Mouse (Mus musculus): ENCODE data around the gene Ranbp3l. TPM values are rescaled to one million over a fixed set of nuclear protein-coding genes. Genes with fewer than 3 reads are reported as not detected.

Ranbp3l gene
- polyA plus RNA-seq, 1 experiment from 2014 or later: 0.28 TPM

- H3K9me3 ChIP-seq (replicated peaks): no peaks in the 10 kb centered on the region
- H3K4me2 ChIP-seq: no peak overlapping the region
- no peaks in the 10 kb centered on the region for H3K27me3 ChIP-seq
- 93% methylated on average over 10 of the region's 10 CpGs for WGBS (ENCODE audit: insufficient replicate concordance)
- H3K36me3 ChIP-seq: peaks cover 96% of the 10 kb centered on the region
- H3K9ac ChIP-seq: no peak overlapping the region
- H3K4me3 ChIP-seq (replicated peaks): no peak overlapping the region
- H3K4me1 ChIP-seq (replicated peaks): peaks cover 7% of the 10 kb centered on the region
- no peak for ATAC-seq (ENCODE audit: low read depth)
- H3K27ac ChIP-seq: no peak overlapping the region
- no peak for DNase-seq
These were observed 132.8 kb downstream of the Ranbp3l start for GRCm38 (mm10) chr15:9100446-9101077.

DNA sequence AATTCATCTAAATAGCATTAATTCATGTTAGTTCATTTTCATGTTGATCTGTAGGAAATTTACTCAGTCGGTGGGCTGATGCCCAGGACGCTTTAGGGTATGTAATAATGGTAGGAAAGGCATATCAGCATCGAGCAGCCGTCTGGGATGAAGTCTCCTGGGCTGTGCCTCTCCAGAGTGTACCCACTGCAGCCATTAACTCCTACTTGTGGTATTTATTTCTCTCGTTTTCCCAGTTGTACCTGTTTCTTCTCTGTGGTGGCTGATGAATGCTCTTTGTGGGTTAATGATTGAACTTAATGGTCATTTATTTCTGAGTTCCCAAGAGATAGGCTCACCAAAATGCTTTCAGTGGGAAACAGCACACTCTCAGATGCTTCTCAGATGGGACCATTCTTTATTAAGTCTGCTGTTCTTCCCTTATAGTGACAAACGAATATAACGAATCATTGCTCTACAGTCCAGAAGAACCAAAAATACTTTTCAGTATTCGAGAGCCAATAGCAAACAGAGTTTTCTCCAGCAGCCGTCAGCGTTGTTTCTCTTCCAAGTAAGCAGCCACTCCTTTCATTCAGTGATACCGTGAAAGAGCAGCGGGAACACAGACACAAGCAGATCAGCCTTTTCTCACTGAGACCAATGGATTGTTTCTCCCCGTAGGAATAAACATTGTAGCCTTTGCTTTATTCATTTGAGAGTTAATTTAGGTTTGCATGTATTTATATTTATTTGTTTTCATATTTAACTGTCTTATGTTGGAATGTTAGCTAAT lies 138.7 kb downstream of the Ranbp3l start:
- no peak overlapping the region for H3K9ac ChIP-seq
- peaks cover 87% of the 10 kb centered on the region for H3K36me3 ChIP-seq
- no peaks in the 10 kb centered on the region for H3K9me3 ChIP-seq (replicated peaks)
- H3K4me2 ChIP-seq: no peak overlapping the region
- no peak overlapping the region for H3K4me3 ChIP-seq (replicated peaks)
- ATAC-seq (ENCODE audit: low read depth) (no peak), DNase-seq (no peak)
- 0 out of 2 replicates have a peak overlapping the region, but pooled peaks have one; percentile 13 for H3K27ac ChIP-seq
- H3K27me3 ChIP-seq: no peaks in the 10 kb centered on the region
- H3K4me1 ChIP-seq (replicated peaks): no peaks in the 10 kb centered on the region
- WGBS (ENCODE audit: insufficient replicate concordance): 82% methylated on average over 13 of the region's 13 CpGs

DNA sequence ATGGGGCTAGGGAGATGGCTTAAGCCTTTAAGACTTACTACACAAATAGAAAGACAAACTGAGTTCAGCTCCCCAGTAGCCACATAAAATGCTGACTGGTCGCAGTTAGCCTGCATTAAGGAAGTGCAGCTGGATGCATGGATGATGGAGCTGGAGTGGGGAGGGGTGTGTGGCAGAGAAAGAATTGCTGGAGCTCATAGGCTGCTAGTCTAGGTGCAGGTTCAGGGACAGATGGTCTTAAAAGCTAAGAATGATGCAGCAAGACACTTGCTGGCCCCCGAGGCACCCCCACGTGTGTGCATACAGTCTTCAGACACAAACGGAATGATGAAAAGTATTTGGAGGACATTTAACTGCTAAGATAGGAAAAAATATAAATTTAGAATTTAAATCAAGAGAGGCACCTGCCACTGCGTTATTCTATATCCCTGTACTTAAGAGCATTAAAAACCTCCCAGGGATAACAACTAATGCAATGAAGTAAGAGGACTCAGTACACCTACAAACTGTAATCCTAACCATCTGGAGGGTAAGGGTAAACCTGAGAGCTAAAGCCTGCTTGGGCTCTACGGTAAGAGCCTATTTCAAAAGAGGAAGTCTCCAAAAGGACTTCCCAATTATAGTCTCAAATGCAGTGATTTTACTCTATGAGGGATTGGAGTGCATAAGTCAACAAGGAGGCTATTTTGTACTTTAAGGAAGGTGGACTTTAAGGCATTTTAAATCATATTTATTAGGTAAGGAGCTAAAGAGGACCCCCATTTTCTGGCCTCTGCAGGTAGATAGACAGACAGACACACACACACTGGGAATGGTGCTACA lies 143.0 kb downstream of the Ranbp3l start:
- Histone ChIP-seq H3K4me1 (replicated peaks) (peaks cover 6% of the 10 kb centered on the region; the same call in 1 of the 2 replicates), H3K27me3 (no peaks in the 10 kb centered on the region), H3K27ac (no peak overlapping the region), H3K4me3 (replicated peaks) (no peak overlapping the region), H3K9me3 (replicated peaks) (no peaks in the 10 kb centered on the region), H3K9ac (no peak overlapping the region), H3K36me3 (peaks cover 87% of the 10 kb centered on the region), H3K4me2 (no peak overlapping the region)
- ATAC-seq (ENCODE audit: low read depth) (no peak), DNase-seq (no peak)
- WGBS (ENCODE audit: insufficient replicate concordance): 77% methylated on average over 6 of the region's 6 CpGs

DNA sequence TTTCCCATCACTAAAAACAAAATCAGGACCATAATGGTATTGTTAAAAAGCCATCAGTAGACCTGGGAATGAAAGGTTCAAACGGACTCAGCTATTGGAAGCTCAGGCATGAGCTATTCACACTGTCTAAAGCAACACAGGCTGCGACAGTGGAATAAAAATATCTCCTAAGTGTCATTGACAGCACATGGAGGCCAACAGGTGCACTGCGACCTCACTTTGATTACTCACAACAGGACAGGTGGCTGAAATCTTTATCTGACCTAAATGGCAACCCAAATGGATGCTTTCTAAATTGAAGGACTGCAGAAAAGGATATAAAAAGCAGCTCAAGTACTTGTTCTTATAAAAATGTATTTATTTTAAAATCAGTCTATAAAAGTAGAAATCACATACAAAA lies 143.9 kb downstream of the Ranbp3l start:
- H3K4me3 ChIP-seq (replicated peaks): no peak overlapping the region
- H3K9ac ChIP-seq: no peak overlapping the region
- DNase-seq: no peak
- peaks cover 86% of the 10 kb centered on the region for H3K36me3 ChIP-seq
- no peaks in the 10 kb centered on the region for H3K27me3 ChIP-seq
- no peak overlapping the region for H3K4me2 ChIP-seq
- ATAC-seq (ENCODE audit: low read depth): no peak
- 85% methylated on average over 3 of the region's 3 CpGs for WGBS (ENCODE audit: insufficient replicate concordance)
- H3K4me1 ChIP-seq (replicated peaks): peaks cover 6% of the 10 kb centered on the region; the same call in 1 of the 2 replicates
- no peak overlapping the region for H3K27ac ChIP-seq
- no peaks in the 10 kb centered on the region for H3K9me3 ChIP-seq (replicated peaks)

DNA sequence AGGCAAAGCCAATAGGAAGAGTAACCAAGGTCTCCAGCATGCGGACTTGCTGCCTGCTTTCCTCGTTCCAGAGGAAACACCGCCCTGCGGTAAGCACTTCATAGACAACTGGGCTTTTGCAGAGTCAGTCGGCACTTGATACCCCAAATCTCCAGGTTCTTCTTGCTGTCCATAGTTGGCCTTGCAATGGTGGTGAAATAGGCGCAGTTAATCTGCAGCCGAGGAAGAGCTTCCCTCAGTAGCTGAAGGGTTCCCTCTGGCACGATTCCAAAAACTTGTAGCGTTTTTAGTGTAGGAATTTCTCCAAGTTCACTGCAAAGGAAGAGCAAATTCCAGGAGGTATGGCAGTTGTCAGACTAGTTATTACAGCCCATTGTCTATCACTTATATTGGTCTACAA lies 145.8 kb downstream of the Ranbp3l start:
- WGBS (ENCODE audit: insufficient replicate concordance): 77% methylated on average over 9 of the region's 9 CpGs
- Histone ChIP-seq H3K36me3 (peaks cover 89% of the 10 kb centered on the region), H3K4me1 (replicated peaks) (peaks cover 6% of the 10 kb centered on the region; the same call in 1 of the 2 replicates), H3K9ac (no peak overlapping the region), H3K9me3 (replicated peaks) (no peaks in the 10 kb centered on the region), H3K27ac (peak overlapping the region; percentile 58), H3K27me3 (no peaks in the 10 kb centered on the region), H3K4me3 (replicated peaks) (no peak overlapping the region), H3K4me2 (no peak overlapping the region)
- ATAC-seq (ENCODE audit: low read depth) (no peak), DNase-seq (no peak)

DNA sequence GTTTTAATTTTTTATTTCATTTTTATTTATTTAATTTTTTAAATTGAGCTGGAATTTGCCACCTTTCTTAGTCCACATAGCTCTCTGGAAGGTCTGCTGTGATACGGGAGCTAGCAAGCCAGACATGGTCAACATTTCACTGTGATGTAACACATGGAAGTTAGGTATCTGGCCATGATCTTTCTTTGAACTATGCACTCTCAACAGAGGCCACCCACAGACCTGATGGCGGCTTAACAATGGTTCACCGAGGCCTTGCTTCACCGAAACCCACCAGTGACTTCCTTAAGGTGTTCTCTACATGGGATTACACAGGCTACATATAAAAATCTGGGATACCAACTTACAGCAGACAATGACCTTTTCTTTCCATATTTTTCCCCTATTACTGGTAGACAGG lies 146.4 kb downstream of the Ranbp3l start:
- ATAC-seq (ENCODE audit: low read depth): peak; percentile 60
- peak overlapping the region; percentile 58 for H3K27ac ChIP-seq
- peaks cover 90% of the 10 kb centered on the region for H3K36me3 ChIP-seq
- WGBS (ENCODE audit: insufficient replicate concordance): 82% methylated on average over 4 of the region's 4 CpGs
- H3K27me3 ChIP-seq: no peaks in the 10 kb centered on the region
- H3K4me2 ChIP-seq: no peak overlapping the region
- no peaks in the 10 kb centered on the region for H3K9me3 ChIP-seq (replicated peaks)
- H3K4me1 ChIP-seq (replicated peaks): peaks cover 8% of the 10 kb centered on the region
- no peak overlapping the region for H3K9ac ChIP-seq
- DNase-seq: no peak
- no peak overlapping the region for H3K4me3 ChIP-seq (replicated peaks)

GRCm38 (mm10) chr15:9114599-9114998 lies 146.8 kb downstream of the Ranbp3l start:
- DNase-seq: no peak
- peaks cover 8% of the 10 kb centered on the region for H3K4me1 ChIP-seq (replicated peaks)
- H3K9me3 ChIP-seq (replicated peaks): no peaks in the 10 kb centered on the region
- WGBS (ENCODE audit: insufficient replicate concordance): 66% methylated on average over 5 of the region's 5 CpGs
- H3K9ac ChIP-seq: no peak overlapping the region
- H3K27ac ChIP-seq: peak overlapping the region; percentile 50; the same call in 1 of the 2 replicates
- no peak overlapping the region for H3K4me2 ChIP-seq
- H3K36me3 ChIP-seq: peaks cover 91% of the 10 kb centered on the region
- peak; percentile 83 for ATAC-seq (ENCODE audit: low read depth)
- H3K4me3 ChIP-seq (replicated peaks): no peak overlapping the region
- no peaks in the 10 kb centered on the region for H3K27me3 ChIP-seq

Other genes starting within 250 kb of the Ranbp3l start
- gene Nadk2, start 103.3 kb downstream of the Ranbp3l start, polyA plus RNA-seq (2015; fragmentation: Nextera tagmentation; extraction: Ambion mirVana): 103 and 120 TPM in 2 replicates
- gene Lmbrd2, start 172.6 kb downstream of the Ranbp3l start, polyA plus RNA-seq (2015; fragmentation: Nextera tagmentation; extraction: Ambion mirVana): 2.0 and 2.2 TPM in 2 replicates
- gene Skp2, start 187.5 kb downstream of the Ranbp3l start, polyA plus RNA-seq (2015; fragmentation: Nextera tagmentation; extraction: Ambion mirVana): 26.8 and 34.9 TPM in 2 replicates